Mouse (Mus musculus) intestine, embryonic 16.5 days (tissue): ENCODE results near the gene Gm20594. TPM values are rescaled to one million over a fixed set of nuclear protein-coding genes. Genes with fewer than 3 reads are reported as not detected.

Experiments
- ATAC-seq: fragments of 200-750 bp; cut with Nextera tagmentation; 2 replicates; pipeline ENCODE4 v1.8.0; 2017; ENCODE audit warnings: moderate TSS enrichment, moderate library complexity
- H3K27ac ChIP-seq: fragments of 300-500 bp; sonication (generic); 2 replicates; pipeline ENCODE4 v1.5.1; 2014; ENCODE audit warnings: mild to moderate bottlenecking, low read length
- H3K27me3 ChIP-seq: fragments of 300-500 bp; sonication (generic); replicated peaks from 2 replicates; pipeline ENCODE4 v1.6.1; 2014; ENCODE audit warnings: low read length, control low read depth, mixed read lengths; ENCODE audit not compliant: control insufficient read depth, insufficient read depth
- H3K36me3 ChIP-seq: fragments of 300-500 bp; sonication (generic); 2 replicates; pipeline ENCODE4 v1.6.1; 2014; ENCODE audit warnings: low read length, control low read depth; ENCODE audit not compliant: control insufficient read depth, insufficient read depth
- H3K4me1 ChIP-seq: fragments of 300-500 bp; sonication (generic); 2 replicates; pipeline ENCODE4 v1.6.1; 2014; ENCODE audit warnings: low read length, control low read depth, mixed read lengths; ENCODE audit not compliant: control insufficient read depth, insufficient read depth
- H3K4me2 ChIP-seq: fragments of 300-500 bp; sonication (generic); 2 replicates; pipeline ENCODE4 v1.6.1; 2014; ENCODE audit warnings: low read depth, low read length, control low read depth
- H3K4me3 ChIP-seq: fragments of 300-500 bp; sonication (generic); 2 replicates; pipeline ENCODE4 v1.5.1; 2014; ENCODE audit warnings: mild to moderate bottlenecking, low read length
- H3K9ac ChIP-seq: fragments of 300-500 bp; sonication (generic); 2 replicates; pipeline ENCODE4 v1.6.1; 2014; ENCODE audit warnings: low read depth, low read length
- H3K9me3 ChIP-seq: fragments of 300-500 bp; sonication (generic); 2 replicates; pipeline ENCODE4 v1.6.1; 2016; ENCODE audit warnings: low read length, control low read depth; ENCODE audit not compliant: control insufficient read depth
- WGBS: fragments of 180-500 bp; shearing (Covaris S2); extraction: QIAGEN DNeasy Blood & Tissue Kit; methylation state at CpG from one replicate; pipeline ENCODE4 v1.1.7; 2014; 5-methylcytosine and 5-hydroxymethylcytosine counted together
- polyA plus RNA-seq: library from polyadenylated mRNA; unstranded; fragments of >200 nt; fragmentation: Nextera tagmentation; extraction: Ambion mirVana; gene quantifications from 2 replicates; pipeline ENCODE4 v1.2.1, GENCODE M21; 2015

The Gm20594 gene
- polyA plus RNA-seq, result not detected in 2 replicates

DNA sequence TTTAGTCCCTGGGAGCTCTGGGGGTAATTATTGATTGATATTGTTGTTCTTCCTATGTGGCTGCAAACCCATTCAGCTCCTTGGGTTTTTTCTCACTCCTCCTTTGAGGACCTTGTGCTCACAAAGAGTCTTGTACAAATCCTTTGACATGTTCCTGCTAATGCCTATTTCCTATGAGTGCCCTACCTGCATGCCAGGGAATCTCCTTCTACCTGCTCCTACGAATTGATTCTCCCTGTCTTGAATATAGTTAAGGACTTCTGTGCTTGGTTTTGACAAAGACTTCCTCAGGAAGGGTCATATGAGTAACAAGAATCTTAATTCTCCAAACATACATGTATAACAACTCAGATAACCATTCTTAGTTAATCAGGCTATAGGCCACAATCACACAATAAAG is at the start of gene Gm20594:
Gm20594 (plus strand) TSS at position 301 of the 400 bp plus-strand sequence.
- WGBS, result 66% methylated on average over 1 of the region's 1 CpGs
- Histone ChIP-seq H3K27ac (no peak within 1 kb of the TSS), H3K27me3 (no peaks in the 10 kb centered on the region), H3K9ac (no peak within 1 kb of the TSS), H3K4me3 (no peak within 1 kb of the TSS), H3K4me2 (no peak within 1 kb of the TSS), H3K36me3 (no peaks in the 10 kb centered on the region), H3K9me3 (no peaks in the 10 kb centered on the region), H3K4me1 (no peaks in the 10 kb centered on the region)
- ATAC-seq, result no peak

DNA sequence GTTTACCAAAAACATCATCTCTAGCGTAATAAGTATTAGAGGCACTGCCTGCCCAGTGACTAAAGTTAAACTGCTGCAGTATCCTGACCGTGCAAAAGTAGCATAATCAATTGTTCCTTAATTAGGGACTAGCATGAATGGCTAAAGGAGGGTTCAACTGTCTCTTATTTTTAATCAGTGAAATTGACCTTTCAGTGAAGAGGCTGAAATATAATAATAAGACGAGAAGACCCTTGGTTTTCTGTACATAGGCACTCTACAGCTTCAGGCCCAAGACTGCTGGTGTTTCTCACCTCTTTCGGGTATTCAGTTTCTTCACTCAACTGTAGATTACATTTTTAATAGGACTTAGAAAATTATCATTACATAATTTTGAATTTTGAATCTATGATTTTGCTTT is 398 bp downstream of the Gm20594 start:
- no peak overlapping the region for H3K9ac ChIP-seq

DNA sequence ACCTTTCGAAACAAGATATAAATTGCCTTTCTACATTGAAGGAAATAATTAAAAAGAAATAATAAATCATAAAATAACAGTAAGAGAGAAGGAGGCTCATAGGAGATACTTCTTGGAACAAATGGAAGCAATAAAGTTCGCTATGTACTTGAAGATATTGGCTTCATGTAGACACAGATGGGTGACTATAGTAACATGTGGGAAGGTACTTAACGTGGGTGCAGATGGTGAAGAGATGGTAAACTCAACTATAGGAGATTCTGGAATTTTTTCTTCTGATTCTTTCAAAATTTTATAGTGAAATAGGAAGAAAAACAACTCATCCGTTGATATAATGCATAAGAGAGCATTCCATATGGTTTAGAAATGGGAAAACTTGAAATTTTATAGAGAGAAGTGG is 16.1 kb downstream of the Gm20594 start:
- Histone ChIP-seq H3K4me3 (no peak overlapping the region), H3K27ac (no peak overlapping the region), H3K9ac (no peak overlapping the region), H3K4me2 (no peak overlapping the region), H3K36me3 (no peaks in the 10 kb centered on the region), H3K27me3 (no peaks in the 10 kb centered on the region), H3K9me3 (no peaks in the 10 kb centered on the region), H3K4me1 (no peaks in the 10 kb centered on the region)
- WGBS, result 88% methylated on average over 4 of the region's 4 CpGs
- no peak for ATAC-seq

More for the DNA sequence above, 398 bp downstream of the Gm20594 start:
- H3K4me2 ChIP-seq, result no peak overlapping the region
- no peaks in the 10 kb centered on the region for H3K4me1 ChIP-seq
- WGBS, result 85% methylated on average over 4 of the region's 4 CpGs
- no peak overlapping the region for H3K4me3 ChIP-seq
- H3K36me3 ChIP-seq, result no peaks in the 10 kb centered on the region
- no peak overlapping the region for H3K27ac ChIP-seq
- ATAC-seq, result peak; percentile 83
- no peaks in the 10 kb centered on the region for H3K9me3 ChIP-seq
- H3K27me3 ChIP-seq, result no peaks in the 10 kb centered on the region

DNA sequence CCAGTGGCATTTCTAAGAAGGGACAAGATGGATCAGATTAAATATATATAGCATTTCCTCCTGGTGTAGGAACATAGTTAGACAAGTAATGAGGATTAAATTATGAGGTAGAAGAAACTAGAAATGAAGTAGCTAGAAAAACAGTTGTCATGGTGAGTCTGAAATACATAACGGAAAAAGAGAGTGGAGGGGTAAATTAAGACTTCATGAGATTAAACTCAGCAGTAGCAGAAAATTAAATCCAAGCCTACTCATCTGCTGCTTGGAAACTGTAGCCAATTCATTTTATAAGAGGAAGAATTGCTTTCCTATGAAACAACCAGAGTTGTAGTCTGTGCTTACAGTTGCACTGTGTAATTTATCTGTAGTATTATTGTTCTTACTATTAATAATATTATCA is 29.1 kb downstream of the Gm20594 start:
- 83% methylated on average over 1 of the region's 1 CpGs for WGBS
- Histone ChIP-seq H3K4me2 (no peak overlapping the region), H3K4me3 (no peak overlapping the region), H3K27ac (no peak overlapping the region), H3K27me3 (no peaks in the 10 kb centered on the region), H3K9me3 (no peaks in the 10 kb centered on the region), H3K36me3 (no peaks in the 10 kb centered on the region), H3K9ac (no peak overlapping the region), H3K4me1 (no peaks in the 10 kb centered on the region)
- no peak for ATAC-seq

Other genes with a start within 250 kb of the Gm20594 start
- 0.42 and 0.65 TPM in 2 replicates for gene Lrrtm4, start 201.0 kb downstream of the Gm20594 start, polyA plus RNA-seq